Mouse (Mus musculus): Measurements from ENCODE around the gene Arhgap18. TPM values are rescaled to one million over a fixed set of nuclear protein-coding genes. Genes with fewer than 3 reads are reported as not detected.

Gene Arhgap18
- 11.8 and 12.7 TPM in 2 replicates for polyA plus RNA-seq (2012; rRNA removed)

GRCm38 (mm10) chr10:26752929-26753567, at the start of gene Arhgap18:
Gene Arhgap18, plus strand, starts transcription at chr10:26753421.

All from central nervous system, embryonic 18 days (tissue).